Mouse (Mus musculus): ENCODE data around the gene Mef2c.

- TF ChIP-seq CTCF (IDR thresholded peaks at IDR 0.05; ENCODE audit: extremely low read depth, insufficient read depth, low read length) = peak; percentile 72
- no peak for TF ChIP-seq POLR2A (IDR thresholded peaks at IDR 0.05; ENCODE audit: extremely low read depth, insufficient read depth, low read length)
These were observed 151.3 kb downstream of the Mef2c start for GRCm38 (mm10) chr13:83654889-83655769.
